Mouse (Mus musculus) heart, embryonic 13.5 days (tissue): ENCODE results near the gene Zfp42. TPM values are rescaled to one million over a fixed set of nuclear protein-coding genes. Genes with fewer than 3 reads are reported as not detected.
"Not testable (repeated sequence)": the region's sequence is repeated elsewhere in the genome, so short reads cannot be mapped to it uniquely, and the experiment has no call there.

Experiments used
- ATAC-seq: fragments of 200-750 bp; cut with Nextera tagmentation; 2 replicates; pipeline ENCODE4 v1.8.0; 2017; ENCODE audit warnings: moderate TSS enrichment; ENCODE audit not compliant: insufficient number of reproducible peaks, low FRiP score, low TSS enrichment; ENCODE audit errors: extremely low read depth
- H3K27ac ChIP-seq: fragments of 300-500 bp; sonication (generic); replicated peaks from 2 replicates; pipeline ENCODE4 v1.5.1; 2015; ENCODE audit warnings: moderate library complexity, mild to moderate bottlenecking, inconsistent platforms
- H3K27me3 ChIP-seq: fragments of 300-500 bp; sonication (generic); replicated peaks from 2 replicates; pipeline ENCODE4 v1.6.1; 2015; ENCODE audit warnings: mild to moderate bottlenecking, inconsistent platforms
- H3K36me3 ChIP-seq: fragments of 300-500 bp; sonication (generic); 2 replicates; pipeline ENCODE4 v1.6.1; 2015; ENCODE audit warnings: mild to moderate bottlenecking, inconsistent platforms
- H3K4me1 ChIP-seq: fragments of 300-500 bp; sonication (generic); 2 replicates; pipeline ENCODE4 v1.6.1; 2015; ENCODE audit warnings: inconsistent platforms
- H3K4me2 ChIP-seq: fragments of 300-500 bp; sonication (generic); 2 replicates; pipeline ENCODE4 v1.6.1; 2015; ENCODE audit warnings: inconsistent platforms, mild to moderate bottlenecking, moderate library complexity
- H3K4me3 ChIP-seq: fragments of 300-500 bp; sonication (generic); 2 replicates; pipeline ENCODE4 v1.5.1; 2015; ENCODE audit warnings: moderate library complexity, mild to moderate bottlenecking, inconsistent platforms
- H3K9ac ChIP-seq: fragments of 300-500 bp; sonication (generic); 2 replicates; pipeline ENCODE4 v1.6.1; 2015; ENCODE audit warnings: inconsistent platforms, mild to moderate bottlenecking, moderate library complexity
- H3K9me3 ChIP-seq: fragments of 300-500 bp; sonication (generic); 2 replicates; pipeline ENCODE4 v1.6.1; 2016; ENCODE audit warnings: inconsistent platforms
- whole genome bisulfite sequencing: fragments of 180-500 bp; shearing (Covaris S2); methylation state at CpG from one replicate; pipeline ENCODE4 v1.1.7; 2015; ENCODE audit warnings: mixed read lengths; 5-methylcytosine and 5-hydroxymethylcytosine counted together
- polyA plus RNA-seq: library from polyadenylated mRNA; unstranded; fragments of >200 nt; fragmentation: Nextera tagmentation; extraction: Ambion mirVana; gene quantifications from 2 replicates; pipeline ENCODE4 v1.2.1, GENCODE M21; 2015

The Zfp42 gene
- polyA plus RNA-seq = not detected in 2 replicates

- peak within 1 kb of the TSS; percentile 55 for H3K4me2 ChIP-seq
- H3K27me3 ChIP-seq = no peaks in the 10 kb centered on the region
- H3K4me1 ChIP-seq = no peaks in the 10 kb centered on the region
- peak within 1 kb of the TSS; percentile 22; the same call in 1 of the 2 replicates for H3K4me3 ChIP-seq
- H3K9ac ChIP-seq = no peak within 1 kb of the TSS
- H3K27ac ChIP-seq = no peak within 1 kb of the TSS
- WGBS = 29% methylated on average over 14 of the region's 14 CpGs
- H3K9me3 ChIP-seq = 0 out of 2 replicates have a peak, but pooled peaks cover 4% of the 10 kb centered on the region
- H3K36me3 ChIP-seq = no peaks in the 10 kb centered on the region
- no peak for ATAC-seq
Observed at GRCm38 (mm10) chr8:43306896-43307295, at the start of gene Zfp42. Zfp42 (minus strand) TSS chr8:43306980.

- Histone ChIP-seq H3K4me2 (no peak overlapping the region), H3K9me3 (no peaks in the 10 kb centered on the region), H3K9ac (no peak overlapping the region), H3K27ac (no peak overlapping the region), H3K4me1 (no peaks in the 10 kb centered on the region), H3K4me3 (no peak overlapping the region), H3K36me3 (no peaks in the 10 kb centered on the region), H3K27me3 (no peaks in the 10 kb centered on the region)
- WGBS = 61% methylated on average over 12 of the region's 12 CpGs
- ATAC-seq = no peak
Observed at GRCm38 (mm10) chr8:43356069-43356770, 49.4 kb upstream of the Zfp42 start.

DNA sequence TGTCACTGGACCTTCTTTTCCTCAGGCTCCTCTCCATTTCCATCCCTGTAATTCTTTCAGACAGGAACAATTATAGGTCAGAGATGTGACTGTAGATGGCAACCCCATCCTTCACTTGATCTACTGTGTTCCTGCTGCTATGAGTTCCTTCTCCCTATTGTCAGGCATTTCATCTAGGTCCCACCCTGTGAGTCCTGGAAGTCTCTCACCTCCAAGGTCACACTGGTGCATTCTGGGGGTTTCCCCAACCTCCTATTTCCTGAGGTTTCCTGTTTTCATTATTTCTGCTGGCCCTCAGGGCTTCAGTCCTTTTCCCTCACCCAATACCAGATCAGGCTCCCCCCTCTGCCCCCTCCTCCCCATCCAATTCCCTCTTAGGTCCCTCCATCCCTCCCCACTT, 45.5 kb upstream of the Zfp42 start:
- not testable (repeated sequence) for H3K9me3 ChIP-seq, H3K27ac ChIP-seq, H3K9ac ChIP-seq, H3K4me3 ChIP-seq, H3K36me3 ChIP-seq, H3K4me1 ChIP-seq, H3K27me3 ChIP-seq, ATAC-seq, H3K4me2 ChIP-seq

- Histone ChIP-seq H3K36me3 (no peaks in the 10 kb centered on the region), H3K9me3 (no peaks in the 10 kb centered on the region), H3K27me3 (no peaks in the 10 kb centered on the region), H3K4me2 (no peak overlapping the region), H3K4me1 (no peaks in the 10 kb centered on the region), H3K4me3 (no peak overlapping the region), H3K9ac (no peak overlapping the region), H3K27ac (no peak overlapping the region)
- WGBS = 62% methylated on average over 5 of the region's 5 CpGs
- no peak for ATAC-seq
Observed at GRCm38 (mm10) chr8:43338555-43338954, 31.8 kb upstream of the Zfp42 start.

DNA sequence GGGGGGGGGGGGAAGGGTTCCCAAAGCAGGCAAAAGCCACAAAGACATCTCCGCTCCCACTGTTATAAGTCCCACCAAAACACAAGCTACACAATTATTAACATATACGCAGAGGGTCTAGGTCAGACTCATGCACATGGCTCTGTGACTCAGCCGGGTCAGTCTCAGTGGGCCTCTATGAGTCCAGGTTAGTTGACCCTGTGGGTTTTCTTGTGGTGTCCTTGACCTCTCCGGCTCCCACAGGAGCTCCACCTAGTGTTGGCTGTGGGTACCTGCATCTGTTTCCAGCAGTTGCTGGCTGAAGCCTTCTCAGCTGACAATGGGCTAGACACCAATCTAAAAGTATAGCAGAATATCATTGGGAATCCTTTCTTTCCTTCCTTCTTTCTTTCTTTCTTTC, 26.7 kb upstream of the Zfp42 start:
- Histone ChIP-seq H3K27ac (no peak overlapping the region), H3K9me3 (no peaks in the 10 kb centered on the region), H3K9ac (no peak overlapping the region), H3K27me3 (no peaks in the 10 kb centered on the region), H3K4me2 (no peak overlapping the region), H3K36me3 (no peaks in the 10 kb centered on the region), H3K4me3 (no peak overlapping the region), H3K4me1 (no peaks in the 10 kb centered on the region)
- WGBS = 51% methylated on average over 4 of the region's 4 CpGs
- no peak for ATAC-seq

DNA sequence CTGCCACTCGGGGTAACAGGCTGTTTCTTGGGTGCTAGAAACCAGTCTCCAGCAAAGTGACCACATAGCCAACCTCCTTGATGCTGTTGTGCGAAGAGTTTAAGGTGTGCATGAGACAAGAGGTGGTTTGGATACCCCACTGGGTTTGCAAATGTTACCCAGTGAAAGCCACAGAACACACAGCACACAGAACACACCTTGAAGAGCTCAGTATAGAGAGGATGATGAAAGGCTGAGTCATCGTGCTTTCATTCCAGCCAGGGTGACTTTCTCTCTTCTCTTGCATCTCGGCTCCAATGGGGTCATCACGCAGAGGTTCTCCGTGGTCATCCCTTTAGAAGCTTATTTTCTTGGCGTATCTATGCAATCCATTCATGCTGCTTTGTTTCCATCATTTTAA, 24.9 kb upstream of the Zfp42 start:
- no peak overlapping the region for H3K9ac ChIP-seq
- no peak for ATAC-seq
- no peaks in the 10 kb centered on the region for H3K27me3 ChIP-seq
- no peak overlapping the region for H3K4me3 ChIP-seq
- H3K27ac ChIP-seq = no peak overlapping the region
- WGBS = 86% methylated on average over 7 of the region's 7 CpGs
- no peaks in the 10 kb centered on the region for H3K9me3 ChIP-seq
- no peak overlapping the region for H3K4me2 ChIP-seq
- no peaks in the 10 kb centered on the region for H3K4me1 ChIP-seq
- no peaks in the 10 kb centered on the region for H3K36me3 ChIP-seq

GRCm38 (mm10) chr8:43329913-43330705, 23.3 kb upstream of the Zfp42 start:
- WGBS = 83% methylated on average over 21 of the region's 21 CpGs

DNA sequence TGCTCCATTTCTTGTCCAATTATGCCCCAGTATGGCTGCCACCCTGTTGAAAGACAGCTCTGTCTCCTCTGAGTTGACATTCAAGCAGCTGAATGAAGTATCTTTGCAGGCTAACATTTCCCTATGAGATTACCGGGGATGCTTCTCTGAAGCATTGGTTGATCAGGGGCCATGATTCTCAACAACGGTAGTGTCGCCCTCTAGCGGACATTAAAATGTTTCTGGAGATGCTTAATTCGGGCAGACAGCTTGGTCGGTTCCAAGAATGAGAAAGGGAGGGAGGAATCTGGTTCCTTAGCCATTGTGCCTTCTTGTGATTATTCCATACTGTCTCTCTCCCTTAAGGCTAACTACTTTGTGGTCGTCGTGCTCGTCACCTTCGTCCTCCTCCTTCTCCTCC, 21.9 kb upstream of the Zfp42 start:
- Histone ChIP-seq H3K4me1 (no peaks in the 10 kb centered on the region), H3K27me3 (no peaks in the 10 kb centered on the region), H3K4me2 (no peak overlapping the region), H3K4me3 (no peak overlapping the region), H3K27ac (no peak overlapping the region), H3K9ac (no peak overlapping the region), H3K36me3 (no peaks in the 10 kb centered on the region), H3K9me3 (no peaks in the 10 kb centered on the region)
- WGBS = 73% methylated on average over 10 of the region's 10 CpGs
- no peak for ATAC-seq

More at GRCm38 (mm10) chr8:43329913-43330705, 23.3 kb upstream of the Zfp42 start:
- Histone ChIP-seq H3K9me3 (no peaks in the 10 kb centered on the region), H3K27me3 (no peaks in the 10 kb centered on the region), H3K4me1 (no peaks in the 10 kb centered on the region), H3K36me3 (no peaks in the 10 kb centered on the region), H3K4me3 (no peak overlapping the region), H3K4me2 (no peak overlapping the region), H3K9ac (no peak overlapping the region), H3K27ac (no peak overlapping the region)
- no peak for ATAC-seq

DNA sequence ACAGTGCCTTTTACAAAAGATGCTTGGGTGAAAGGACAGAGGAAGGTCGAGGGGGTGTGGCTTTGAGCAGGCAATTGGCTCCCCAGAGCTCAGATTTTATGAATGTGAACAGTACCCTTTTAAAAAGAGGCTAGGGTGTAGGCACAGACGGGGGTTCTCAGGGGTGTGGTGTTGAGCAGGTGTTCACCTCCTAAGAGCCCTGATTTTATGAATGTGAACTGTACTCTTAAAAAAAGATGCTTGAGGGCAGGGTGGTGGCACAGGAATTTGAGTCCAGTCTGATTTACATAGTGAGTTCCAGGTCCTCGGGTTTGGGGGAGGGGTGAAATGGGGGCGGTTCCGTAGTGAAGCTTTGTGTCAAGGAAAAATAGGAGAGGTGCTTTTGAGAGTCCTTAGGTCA, 14.0 kb upstream of the Zfp42 start:
- 69% methylated on average over 5 of the region's 5 CpGs for WGBS

DNA sequence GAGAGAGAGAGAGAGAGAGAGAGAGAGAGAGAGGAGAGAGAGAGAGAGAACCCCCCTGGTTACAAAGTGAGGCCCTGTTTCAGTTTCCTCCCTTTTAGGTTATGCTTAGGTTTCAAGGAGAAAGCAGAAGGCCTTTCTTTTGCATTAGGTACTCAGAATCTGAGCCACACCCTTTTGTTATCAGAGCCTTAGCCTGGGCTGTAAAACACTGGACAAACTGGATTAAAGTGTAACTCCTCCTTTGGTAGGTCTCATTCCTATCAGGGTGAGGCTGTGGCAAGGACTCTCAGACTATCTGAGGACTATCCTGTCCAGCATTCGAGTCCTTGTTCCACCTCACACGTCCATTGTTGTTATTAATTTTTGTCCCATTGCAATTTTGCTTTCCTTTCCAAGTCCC, 1.4 kb upstream of the Zfp42 start:
- Histone ChIP-seq H3K27ac (no peak overlapping the region), H3K4me1 (no peaks in the 10 kb centered on the region), H3K9me3 (0 out of 2 replicates have a peak, but pooled peaks cover 4% of the 10 kb centered on the region), H3K4me2 (no peak overlapping the region), H3K4me3 (no peak overlapping the region), H3K36me3 (no peaks in the 10 kb centered on the region), H3K9ac (no peak overlapping the region), H3K27me3 (no peaks in the 10 kb centered on the region)
- no peak for ATAC-seq
- 68% methylated on average over 2 of the region's 2 CpGs for WGBS

More for the DNA sequence above, 14.0 kb upstream of the Zfp42 start:
- Histone ChIP-seq H3K9ac (no peak overlapping the region), H3K9me3 (no peaks in the 10 kb centered on the region), H3K4me2 (no peak overlapping the region), H3K4me1 (no peaks in the 10 kb centered on the region), H3K36me3 (no peaks in the 10 kb centered on the region), H3K4me3 (no peak overlapping the region), H3K27me3 (no peaks in the 10 kb centered on the region), H3K27ac (no peak overlapping the region)
- ATAC-seq = no peak

GRCm38 (mm10) chr8:43305676-43306075, 1.1 kb downstream of the Zfp42 start:
- H3K27me3 ChIP-seq = no peaks in the 10 kb centered on the region
- no peak overlapping the region for H3K4me3 ChIP-seq
- WGBS = 87% methylated on average over 14 of the region's 14 CpGs
- no peaks in the 10 kb centered on the region for H3K4me1 ChIP-seq
- ATAC-seq = no peak
- H3K9me3 ChIP-seq = 0 out of 2 replicates have a peak, but pooled peaks cover 4% of the 10 kb centered on the region
- no peak overlapping the region for H3K4me2 ChIP-seq
- no peak overlapping the region for H3K9ac ChIP-seq
- no peaks in the 10 kb centered on the region for H3K36me3 ChIP-seq
- H3K27ac ChIP-seq = no peak overlapping the region
